Mouse (Mus musculus) embryonic facial prominence, embryonic 12.5 days (tissue): ENCODE results near the gene Pde6h. TPM values are rescaled to one million over a fixed set of nuclear protein-coding genes. Genes with fewer than 3 reads are reported as not detected.
A peak's percentile ranks its signal among the peaks of the same experiment; 100 is the strongest.

Experiments used
- ATAC-seq: fragments of 200-750 bp; cut with Nextera tagmentation; 2 replicates; pipeline ENCODE4 v1.8.0; 2017; ENCODE audit not compliant: insufficient number of reproducible peaks, insufficient read depth, low FRiP score, low TSS enrichment
- H3K27ac ChIP-seq: fragments of 300-500 bp; sonication (generic); 2 replicates; pipeline ENCODE4 v1.5.1; 2016; ENCODE audit warnings: mild to moderate bottlenecking
- H3K27me3 ChIP-seq: fragments of 300-500 bp; sonication (generic); 2 replicates; pipeline ENCODE4 v1.6.1; 2016; ENCODE audit warnings: mild to moderate bottlenecking, moderate library complexity
- H3K36me3 ChIP-seq: fragments of 300-500 bp; sonication (generic); 2 replicates; pipeline ENCODE4 v1.6.1; 2016; ENCODE audit warnings: mild to moderate bottlenecking
- H3K4me1 ChIP-seq: fragments of 300-500 bp; sonication (generic); 2 replicates; pipeline ENCODE4 v1.6.1; 2016
- H3K4me2 ChIP-seq: fragments of 300-500 bp; sonication (generic); replicated peaks from 2 replicates; pipeline ENCODE4 v1.6.1; 2016; ENCODE audit warnings: mild to moderate bottlenecking, moderate library complexity
- H3K4me3 ChIP-seq: fragments of 300-500 bp; sonication (generic); 2 replicates; pipeline ENCODE4 v1.5.1; 2016; ENCODE audit warnings: mild to moderate bottlenecking
- H3K9ac ChIP-seq: fragments of 300-500 bp; sonication (generic); 2 replicates; pipeline ENCODE4 v1.6.1; 2016; ENCODE audit warnings: mild to moderate bottlenecking, moderate library complexity
- H3K9me3 ChIP-seq: fragments of 300-500 bp; sonication (generic); 2 replicates; pipeline ENCODE4 v1.6.1; 2016; ENCODE audit warnings: mild to moderate bottlenecking, moderate library complexity
- WGBS: fragments of 180-500 bp; shearing (Covaris S2); methylation state at CpG from one replicate; pipeline ENCODE4 v1.1.7; 2016; 5-methylcytosine and 5-hydroxymethylcytosine counted together
- polyA plus RNA-seq: library from polyadenylated mRNA; unstranded; fragments of >200 nt; fragmentation: Nextera tagmentation; extraction: Ambion mirVana; gene quantifications from 2 replicates; pipeline ENCODE4 v1.2.1, GENCODE M21; 2016

Gene Pde6h
- polyA plus RNA-seq, 1 experiment from 2014 or later: not detected

GRCm38 (mm10) chr6:136931246-136931645 lies 7.6 kb downstream of the Pde6h start:
- Histone ChIP-seq H3K9ac (no peak overlapping the region), H3K27me3 (no peaks in the 10 kb centered on the region), H3K9me3 (no peaks in the 10 kb centered on the region), H3K36me3 (no peaks in the 10 kb centered on the region), H3K4me3 (no peak overlapping the region), H3K4me2 (no peak overlapping the region), H3K27ac (peak overlapping the region; percentile 56), H3K4me1 (peaks cover 3% of the 10 kb centered on the region)
- no peak for ATAC-seq
- 83% methylated on average over 13 of the region's 13 CpGs for WGBS

- H3K36me3 ChIP-seq: no peaks in the 10 kb centered on the region
- H3K4me3 ChIP-seq: no peak overlapping the region
- no peak for ATAC-seq
- 83% methylated on average over 7 of the region's 7 CpGs for WGBS
- no peak overlapping the region for H3K27ac ChIP-seq
- H3K27me3 ChIP-seq: no peaks in the 10 kb centered on the region
- H3K9me3 ChIP-seq: no peaks in the 10 kb centered on the region
- no peaks in the 10 kb centered on the region; the same call in 1 of the 2 replicates for H3K4me1 ChIP-seq
- H3K4me2 ChIP-seq: no peak overlapping the region
- no peak overlapping the region for H3K9ac ChIP-seq
Observed at GRCm38 (mm10) chr6:136934068-136934467, 10.4 kb downstream of the Pde6h start.

- H3K27me3 ChIP-seq: no peaks in the 10 kb centered on the region
- no peak overlapping the region for H3K4me3 ChIP-seq
- 84% methylated on average over 3 of the region's 3 CpGs for WGBS
- no peak overlapping the region for H3K27ac ChIP-seq
- no peak overlapping the region for H3K9ac ChIP-seq
- H3K4me2 ChIP-seq: no peak overlapping the region
- H3K36me3 ChIP-seq: no peaks in the 10 kb centered on the region
- peaks cover 7% of the 10 kb centered on the region for H3K4me1 ChIP-seq
- no peaks in the 10 kb centered on the region for H3K9me3 ChIP-seq
- no peak for ATAC-seq
Observed at GRCm38 (mm10) chr6:136935233-136935632, 11.6 kb downstream of the Pde6h start.

DNA sequence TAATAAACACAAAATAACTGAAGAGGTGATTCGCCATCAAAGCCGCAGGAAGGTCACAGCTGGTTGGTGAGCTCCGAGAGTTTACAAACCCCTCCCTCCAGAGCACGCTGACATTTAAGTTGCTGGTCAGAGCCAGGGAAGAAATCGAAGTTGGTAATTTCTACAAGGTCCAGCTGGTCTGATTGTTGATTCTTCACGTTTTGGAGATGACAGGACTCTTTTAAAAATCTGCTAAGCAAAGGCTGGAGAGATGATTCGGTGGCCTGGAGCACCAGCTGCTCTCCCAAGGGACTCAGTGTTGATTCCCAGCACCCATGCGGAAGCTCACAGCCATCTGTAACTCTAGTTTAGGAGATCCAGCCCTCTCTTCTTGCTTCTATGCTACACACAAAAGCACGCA lies 12.7 kb downstream of the Pde6h start:
- 86% methylated on average over 9 of the region's 9 CpGs for WGBS
- Histone ChIP-seq H3K27ac (no peak overlapping the region), H3K4me3 (no peak overlapping the region), H3K4me1 (peaks cover 18% of the 10 kb centered on the region), H3K27me3 (no peaks in the 10 kb centered on the region), H3K9ac (no peak overlapping the region), H3K4me2 (no peak overlapping the region), H3K36me3 (no peaks in the 10 kb centered on the region), H3K9me3 (no peaks in the 10 kb centered on the region)
- ATAC-seq: no peak

- no peaks in the 10 kb centered on the region for H3K9me3 ChIP-seq
- WGBS: 84% methylated on average over 3 of the region's 3 CpGs
Observed at GRCm38 (mm10) chr6:136937117-136937516, 13.5 kb downstream of the Pde6h start.

GRCm38 (mm10) chr6:136938331-136939126 lies 14.9 kb downstream of the Pde6h start:
- no peaks in the 10 kb centered on the region for H3K27me3 ChIP-seq
- no peak overlapping the region for H3K4me3 ChIP-seq
- ATAC-seq: no peak
- H3K36me3 ChIP-seq: no peaks in the 10 kb centered on the region
- no peak overlapping the region for H3K27ac ChIP-seq
- H3K4me1 ChIP-seq: peaks cover 23% of the 10 kb centered on the region
- no peak overlapping the region for H3K9ac ChIP-seq
- no peaks in the 10 kb centered on the region for H3K9me3 ChIP-seq
- H3K4me2 ChIP-seq: no peak overlapping the region
- 74% methylated on average over 18 of the region's 18 CpGs for WGBS

More at GRCm38 (mm10) chr6:136937117-136937516, 13.5 kb downstream of the Pde6h start:
- no peak overlapping the region for H3K9ac ChIP-seq
- peaks cover 23% of the 10 kb centered on the region for H3K4me1 ChIP-seq
- H3K4me2 ChIP-seq: no peak overlapping the region
- no peaks in the 10 kb centered on the region for H3K36me3 ChIP-seq
- H3K27ac ChIP-seq: no peak overlapping the region
- no peaks in the 10 kb centered on the region for H3K27me3 ChIP-seq
- no peak for ATAC-seq
- H3K4me3 ChIP-seq: no peak overlapping the region

GRCm38 (mm10) chr6:136939326-136940187 lies 15.9 kb downstream of the Pde6h start:
- peaks cover 23% of the 10 kb centered on the region for H3K4me1 ChIP-seq
- ATAC-seq: no peak
- H3K27me3 ChIP-seq: no peaks in the 10 kb centered on the region
- no peak overlapping the region for H3K9ac ChIP-seq
- H3K4me2 ChIP-seq: no peak overlapping the region
- peak overlapping the region; percentile 90 for H3K27ac ChIP-seq
- no peaks in the 10 kb centered on the region for H3K9me3 ChIP-seq
- no peak overlapping the region for H3K4me3 ChIP-seq
- 77% methylated on average over 14 of the region's 14 CpGs for WGBS
- no peaks in the 10 kb centered on the region for H3K36me3 ChIP-seq

DNA sequence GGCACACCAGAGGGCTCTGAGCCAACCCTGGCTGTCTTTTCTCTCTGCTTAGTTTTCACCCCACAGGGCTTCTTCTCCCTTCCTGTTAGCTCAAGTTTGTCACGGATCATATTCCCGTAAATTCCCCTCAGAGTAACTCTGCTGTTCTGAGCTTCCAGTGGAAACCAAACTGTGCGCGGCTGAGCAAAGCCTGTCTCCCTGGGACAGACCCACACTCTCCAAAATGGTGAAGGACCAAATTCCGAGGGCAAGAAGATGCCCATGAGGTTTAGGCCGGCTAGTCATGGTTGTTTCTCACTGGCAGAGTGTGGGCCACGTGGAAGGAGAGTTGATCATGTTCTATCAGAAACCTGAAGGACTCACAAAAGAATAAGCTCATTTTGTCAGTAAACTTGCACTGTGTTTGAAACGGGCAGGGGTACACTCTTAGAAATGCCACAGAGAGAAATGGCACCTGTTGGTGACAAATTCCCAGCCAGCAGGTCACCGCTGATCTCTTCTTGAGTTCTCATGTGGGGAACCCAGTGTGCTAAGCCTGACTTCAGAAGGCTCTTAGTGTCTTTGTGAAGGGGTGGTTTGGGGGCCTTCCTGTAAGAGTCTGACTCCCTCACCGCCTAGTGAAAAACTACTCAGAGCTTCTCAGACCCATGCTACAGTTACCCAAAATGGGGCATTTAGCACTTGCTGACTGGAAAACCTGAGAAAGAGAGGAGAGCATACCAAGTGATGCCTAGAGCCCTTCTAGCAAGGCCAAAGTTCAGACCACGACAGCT lies 16.7 kb downstream of the Pde6h start:
- H3K27me3 ChIP-seq: no peaks in the 10 kb centered on the region
- peak overlapping the region; percentile 32; the same call in 1 of the 2 replicates for H3K4me2 ChIP-seq
- no peak overlapping the region for H3K4me3 ChIP-seq
- H3K9me3 ChIP-seq: no peaks in the 10 kb centered on the region
- H3K9ac ChIP-seq: no peak overlapping the region
- peaks cover 23% of the 10 kb centered on the region for H3K4me1 ChIP-seq
- no peak for ATAC-seq
- no peaks in the 10 kb centered on the region for H3K36me3 ChIP-seq
- H3K27ac ChIP-seq: peak overlapping the region; percentile 90
- 63% methylated on average over 11 of the region's 11 CpGs for WGBS

DNA sequence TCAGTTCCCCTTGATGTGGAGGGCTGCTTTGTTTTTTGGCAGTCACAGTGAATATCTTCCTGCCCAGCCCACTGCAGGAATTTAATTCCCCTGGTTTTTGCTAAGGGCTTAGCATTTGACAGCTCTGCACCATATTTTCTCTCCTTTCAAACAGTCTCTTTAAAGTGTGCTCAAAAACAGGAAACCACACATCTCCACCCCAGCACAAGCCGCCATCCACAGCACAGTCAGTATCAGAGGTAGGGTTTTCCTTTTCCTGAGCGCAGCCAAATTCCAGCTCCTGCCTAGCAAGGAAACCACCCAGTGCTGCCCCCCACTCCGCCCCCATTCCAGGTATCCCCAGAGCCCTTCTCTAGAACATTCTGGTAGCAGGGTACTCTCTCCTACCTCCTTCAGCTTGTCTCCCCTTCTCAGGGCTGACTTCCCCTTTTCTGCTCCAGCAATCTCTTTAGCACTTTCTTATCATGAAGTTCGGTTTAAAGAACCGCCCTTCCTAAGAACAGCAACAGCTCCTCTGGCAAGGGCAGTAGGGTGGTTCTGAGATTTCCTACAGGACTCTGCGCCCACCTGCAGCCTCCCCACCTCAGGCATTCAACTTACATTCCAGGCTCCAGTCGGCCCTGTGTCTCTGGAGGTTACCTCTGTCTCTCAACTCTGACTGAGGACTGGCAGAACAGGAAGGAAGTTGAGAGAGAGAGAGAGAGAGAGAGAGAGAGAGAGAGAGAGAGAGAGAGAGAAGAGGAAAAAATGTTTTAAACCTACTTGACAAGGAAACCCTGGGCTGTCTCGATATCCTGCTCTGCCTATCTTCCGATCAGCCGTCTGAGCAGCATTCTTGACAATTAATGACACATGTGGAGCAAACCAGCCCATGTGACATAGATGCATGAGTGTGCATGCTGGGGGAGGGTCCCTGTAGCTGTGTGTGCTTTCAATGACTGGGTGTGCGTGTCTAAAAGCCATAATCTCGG lies 17.7 kb downstream of the Pde6h start, which contains the start of gene Arhgdib:
TSS of gene Arhgdib (minus strand) at position 849 of the 971 bp plus-strand sequence.
- no peaks in the 10 kb centered on the region for H3K36me3 ChIP-seq
- ATAC-seq: no peak

GRCm38 (mm10) chr6:136942280-136942679 lies 18.6 kb downstream of the Pde6h start:
- no peaks in the 10 kb centered on the region for H3K36me3 ChIP-seq
- H3K4me2 ChIP-seq: no peak overlapping the region
- 77% methylated on average over 9 of the region's 9 CpGs for WGBS
- no peak overlapping the region for H3K9ac ChIP-seq
- no peaks in the 10 kb centered on the region for H3K9me3 ChIP-seq
- H3K27ac ChIP-seq: no peak overlapping the region
- peaks cover 29% of the 10 kb centered on the region for H3K4me1 ChIP-seq
- no peaks in the 10 kb centered on the region for H3K27me3 ChIP-seq
- no peak for ATAC-seq
- H3K4me3 ChIP-seq: no peak overlapping the region

More for the DNA sequence above, 17.7 kb downstream of the Pde6h start, which contains the start of gene Arhgdib:
- Histone ChIP-seq H3K4me2 (peak within 1 kb of the TSS; percentile 32), H3K27ac (peak within 1 kb of the TSS; percentile 90), H3K9me3 (no peaks in the 10 kb centered on the region), H3K9ac (no peak within 1 kb of the TSS; the same call in 1 of the 2 replicates), H3K4me1 (peaks cover 23% of the 10 kb centered on the region), H3K27me3 (no peaks in the 10 kb centered on the region), H3K4me3 (no peak within 1 kb of the TSS)
- WGBS: 29% methylated on average over 12 of the region's 12 CpGs
